Mouse (Mus musculus): Measurements from ENCODE around the gene AA467197.

GRCm38 (mm10) chr2:122630465-122631225, 6.1 kb upstream of the AA467197 start:
- peak; percentile 81 for TF ChIP-seq POLR2A (IDR thresholded peaks at IDR 0.05; ENCODE audit: low read depth, low read length)
- TF ChIP-seq CTCF (IDR thresholded peaks at IDR 0.05; ENCODE audit: borderline replicate concordance, insufficient read depth, low read length) = no peak
